Mouse (Mus musculus): ENCODE measurements at regions not wholly inside any gene's neighbourhood (a gene's known extent, or its start where the extent isn't known, plus 50 kb on each side); places are given as distances from the start of the nearest gene placed in this dataset.

- TF ChIP-seq CTCF (IDR thresholded peaks at IDR 0.05; ENCODE audit: low read depth, low read length) = no peak
- no peak for TF ChIP-seq POLR2A (IDR thresholded peaks at IDR 0.05; ENCODE audit: extremely low read depth, insufficient read depth, low read length)
Observed at GRCm38 (mm10) chr9:87452571-87452970, 197.2 kb upstream of the Cep162 start.
